Mouse (Mus musculus): ENCODE data around the gene Olfr988. TPM values are rescaled to one million over a fixed set of nuclear protein-coding genes. Genes with fewer than 3 reads are reported as not detected.
"Not testable (repeated sequence)": the region's sequence is repeated elsewhere in the genome, so short reads cannot be mapped to it uniquely, and the experiment has no call there.

Gene Olfr988
- not detected for polyA plus RNA-seq (2012; fragmentation: generic; extraction: Trizol)

- H3K36me3 ChIP-seq (ENCODE audit: control insufficient read depth, insufficient read depth); H3K4me2 ChIP-seq (ENCODE audit: low read depth); H3K27me3 ChIP-seq (ENCODE audit: control insufficient read depth, insufficient read depth, insufficient read length); H3K4me3 ChIP-seq; H3ac ChIP-seq (ENCODE audit: control insufficient read depth, insufficient read length); H3K79me2 ChIP-seq (ENCODE audit: control insufficient read depth, insufficient read depth): not testable (repeated sequence)
Measured at GRCm38 (mm10) chr2:85363127-85363526, at the start of gene Olfr988. Gene Olfr988 (minus strand): TSS chr2:85363227.

- Histone ChIP-seq H3K36me3 (ENCODE audit: control insufficient read depth, insufficient read depth) (no peaks in the 10 kb centered on the region), H3K4me2 (ENCODE audit: low read depth) (no peak within 1 kb of the TSS), H3K79me2 (ENCODE audit: control insufficient read depth, insufficient read depth) (no peaks in the 10 kb centered on the region), H3K27me3 (ENCODE audit: control insufficient read depth, insufficient read depth, insufficient read length) (no peaks in the 10 kb centered on the region), H3K4me3 (no peak within 1 kb of the TSS), H3ac (ENCODE audit: control insufficient read depth, insufficient read length) (no peak within 1 kb of the TSS)
- TF ChIP-seq TCF3 (IDR thresholded peaks at IDR 0.05; ENCODE audit: insufficient read length, low read depth), result no peak
- no peak for TF ChIP-seq POLR2A (IDR thresholded peaks at IDR 0.05; ENCODE audit: insufficient read length, low read depth)
- no peak for TF ChIP-seq TCF12 (IDR thresholded peaks at IDR 0.05; ENCODE audit: insufficient read depth, poor library complexity, severe bottlenecking)
- TF ChIP-seq MYOG (IDR thresholded peaks at IDR 0.05; ENCODE audit: control insufficient read depth in 1 of 3, insufficient read depth in 1 of 3, insufficient read length in 2 of 3, low read depth in 2 of 3), result no peak
- no peak for TF ChIP-seq SRF (IDR thresholded peaks at IDR 0.05; ENCODE audit: control insufficient read depth, insufficient read length, low read depth)
- TF ChIP-seq POLR2AphosphoS2 (IDR thresholded peaks at IDR 0.05; ENCODE audit: insufficient read length, low read depth), result no peak
- no peak for TF ChIP-seq E2F4 (IDR thresholded peaks at IDR 0.05; ENCODE audit: insufficient read depth)
- TF ChIP-seq REST (IDR thresholded peaks at IDR 0.05; ENCODE audit: insufficient read depth, insufficient read length), result no peak
- TF ChIP-seq MAX (IDR thresholded peaks at IDR 0.05; ENCODE audit: low read depth), result no peak
- TF ChIP-seq USF1 (IDR thresholded peaks at IDR 0.05; ENCODE audit: low read depth), result no peak
- TF ChIP-seq CEBPB (IDR thresholded peaks at IDR 0.05; ENCODE audit: insufficient read depth, poor library complexity, severe bottlenecking), result no peak
- no peak for TF ChIP-seq MYOD1 (IDR thresholded peaks at IDR 0.05; ENCODE audit: control insufficient read depth in 1 of 3, insufficient read length in 2 of 3, low read depth in 2 of 3)
Measured at GRCm38 (mm10) chr2:85409369-85409768, 46.3 kb upstream of the Olfr988 start, which contains the start of gene Olfr992. Gene Olfr992 (minus strand): TSS chr2:85409469.

GRCm38 (mm10) chr2:85339972-85340371 is 23.1 kb downstream of the Olfr988 start:
- Histone ChIP-seq H3ac (ENCODE audit: control insufficient read depth, insufficient read length) (no peak overlapping the region), H3K4me2 (ENCODE audit: low read depth) (no peak overlapping the region), H3K79me2 (ENCODE audit: control insufficient read depth, insufficient read depth) (no peaks in the 10 kb centered on the region), H3K36me3 (ENCODE audit: control insufficient read depth, insufficient read depth) (no peaks in the 10 kb centered on the region), H3K27me3 (ENCODE audit: control insufficient read depth, insufficient read depth, insufficient read length) (no peaks in the 10 kb centered on the region), H3K4me3 (no peak overlapping the region)
- TF ChIP-seq CEBPB (IDR thresholded peaks at IDR 0.05; ENCODE audit: insufficient read depth, poor library complexity, severe bottlenecking) (no peak), MYOD1 (IDR thresholded peaks at IDR 0.05; ENCODE audit: control insufficient read depth in 1 of 3, insufficient read length in 2 of 3, low read depth in 2 of 3) (no peak), USF1 (IDR thresholded peaks at IDR 0.05; ENCODE audit: low read depth) (no peak), E2F4 (IDR thresholded peaks at IDR 0.05; ENCODE audit: insufficient read depth) (no peak), MAX (IDR thresholded peaks at IDR 0.05; ENCODE audit: low read depth) (no peak), TCF12 (IDR thresholded peaks at IDR 0.05; ENCODE audit: insufficient read depth, poor library complexity, severe bottlenecking) (no peak), MYOG (IDR thresholded peaks at IDR 0.05; ENCODE audit: control insufficient read depth in 1 of 3, insufficient read depth in 1 of 3, insufficient read length in 2 of 3, low read depth in 2 of 3) (no peak), POLR2A (IDR thresholded peaks at IDR 0.05; ENCODE audit: insufficient read length, low read depth) (no peak), SRF (IDR thresholded peaks at IDR 0.05; ENCODE audit: control insufficient read depth, insufficient read length, low read depth) (no peak), REST (IDR thresholded peaks at IDR 0.05; ENCODE audit: insufficient read depth, insufficient read length) (no peak)

- H3K79me2 ChIP-seq (ENCODE audit: control insufficient read depth, insufficient read depth); H3K36me3 ChIP-seq (ENCODE audit: control insufficient read depth, insufficient read depth); H3K27me3 ChIP-seq (ENCODE audit: control insufficient read depth, insufficient read depth, insufficient read length); H3K4me2 ChIP-seq (ENCODE audit: low read depth); H3K4me3 ChIP-seq; H3ac ChIP-seq (ENCODE audit: control insufficient read depth, insufficient read length): not testable (repeated sequence)
Measured at GRCm38 (mm10) chr2:85339215-85339614, 23.8 kb downstream of the Olfr988 start, which contains the start of gene Olfr987. Gene Olfr987 (minus strand): TSS chr2:85339315.

- no peak for TF ChIP-seq REST (IDR thresholded peaks at IDR 0.05; ENCODE audit: insufficient read depth, insufficient read length)
- TF ChIP-seq E2F4 (IDR thresholded peaks at IDR 0.05; ENCODE audit: insufficient read depth), result no peak
- no peak for TF ChIP-seq USF1 (IDR thresholded peaks at IDR 0.05; ENCODE audit: low read depth)
- no peak for TF ChIP-seq MAX (IDR thresholded peaks at IDR 0.05; ENCODE audit: low read depth)
- TF ChIP-seq TCF12 (IDR thresholded peaks at IDR 0.05; ENCODE audit: insufficient read depth, poor library complexity, severe bottlenecking), result no peak
- no peak for TF ChIP-seq MYOG (IDR thresholded peaks at IDR 0.05; ENCODE audit: control insufficient read depth in 1 of 3, insufficient read depth in 1 of 3, insufficient read length in 2 of 3, low read depth in 2 of 3)
- no peak for TF ChIP-seq TCF3 (IDR thresholded peaks at IDR 0.05; ENCODE audit: insufficient read length, low read depth)
- no peak for TF ChIP-seq POLR2AphosphoS2 (IDR thresholded peaks at IDR 0.05; ENCODE audit: insufficient read length, low read depth)
- TF ChIP-seq SRF (IDR thresholded peaks at IDR 0.05; ENCODE audit: control insufficient read depth, insufficient read length, low read depth), result no peak
- no peak for TF ChIP-seq MYOD1 (IDR thresholded peaks at IDR 0.05; ENCODE audit: control insufficient read depth in 1 of 3, insufficient read length in 2 of 3, low read depth in 2 of 3)
- H3K4me2 ChIP-seq (ENCODE audit: low read depth), result no peak overlapping the region
- H3K79me2 ChIP-seq (ENCODE audit: control insufficient read depth, insufficient read depth), result no peaks in the 10 kb centered on the region
- H3ac ChIP-seq (ENCODE audit: control insufficient read depth, insufficient read length), result no peak overlapping the region
- H3K27me3 ChIP-seq (ENCODE audit: control insufficient read depth, insufficient read depth, insufficient read length), result no peaks in the 10 kb centered on the region
- H3K36me3 ChIP-seq (ENCODE audit: control insufficient read depth, insufficient read depth), result no peaks in the 10 kb centered on the region
- no peak overlapping the region for H3K4me3 ChIP-seq
Measured at GRCm38 (mm10) chr2:85319106-85319505, 43.9 kb downstream of the Olfr988 start.

Other genes starting within 250 kb of the Olfr988 start
- gene Aplnr, start 227.0 kb downstream of the Olfr988 start, polyA plus RNA-seq (2012; fragmentation: generic; extraction: Trizol), result 0.06 TPM
- 0.04 TPM for gene Lrrc55, start 166.0 kb downstream of the Olfr988 start, polyA plus RNA-seq (2012; fragmentation: generic; extraction: Trizol)
- gene Olfr987, start 23.9 kb downstream of the Olfr988 start, polyA plus RNA-seq (2012; fragmentation: generic; extraction: Trizol), result not detected
- gene Olfr992, start 46.2 kb upstream of the Olfr988 start, polyA plus RNA-seq (2012; fragmentation: generic; extraction: Trizol), result not detected
- gene Olfr993, start 51.6 kb upstream of the Olfr988 start, polyA plus RNA-seq (2012; fragmentation: generic; extraction: Trizol), result not detected
- gene Olfr994, start 73.2 kb upstream of the Olfr988 start, polyA plus RNA-seq (2012; fragmentation: generic; extraction: Trizol), result not detected
- gene Olfr995, start 80.4 kb upstream of the Olfr988 start, polyA plus RNA-seq (2012; fragmentation: generic; extraction: Trizol), result not detected
- gene 4833423E24Rik, start 155.8 kb upstream of the Olfr988 start, polyA plus RNA-seq (2012; fragmentation: generic; extraction: Trizol), result not detected
- not detected for gene Olfr996, start 216.0 kb upstream of the Olfr988 start, polyA plus RNA-seq (2012; fragmentation: generic; extraction: Trizol)
- gene Olfr998, start 225.7 kb upstream of the Olfr988 start, polyA plus RNA-seq (2012; fragmentation: generic; extraction: Trizol), result not detected
- gene Olfr1000, start 248.7 kb upstream of the Olfr988 start, polyA plus RNA-seq (2012; fragmentation: generic; extraction: Trizol), result not detected

Measured in myocyte (in vitro differentiated cells).